Mouse (Mus musculus) spleen, adult 18-20 months (tissue): ENCODE results near the gene E2f8.

Experiments used
- DNase-seq, 2 experiments: peaks; one replicate each; pipeline ENCODE4 v3.0.0; 2022; ENCODE audit warnings: mixed read lengths in 2 of 2

Gene E2f8

DNA sequence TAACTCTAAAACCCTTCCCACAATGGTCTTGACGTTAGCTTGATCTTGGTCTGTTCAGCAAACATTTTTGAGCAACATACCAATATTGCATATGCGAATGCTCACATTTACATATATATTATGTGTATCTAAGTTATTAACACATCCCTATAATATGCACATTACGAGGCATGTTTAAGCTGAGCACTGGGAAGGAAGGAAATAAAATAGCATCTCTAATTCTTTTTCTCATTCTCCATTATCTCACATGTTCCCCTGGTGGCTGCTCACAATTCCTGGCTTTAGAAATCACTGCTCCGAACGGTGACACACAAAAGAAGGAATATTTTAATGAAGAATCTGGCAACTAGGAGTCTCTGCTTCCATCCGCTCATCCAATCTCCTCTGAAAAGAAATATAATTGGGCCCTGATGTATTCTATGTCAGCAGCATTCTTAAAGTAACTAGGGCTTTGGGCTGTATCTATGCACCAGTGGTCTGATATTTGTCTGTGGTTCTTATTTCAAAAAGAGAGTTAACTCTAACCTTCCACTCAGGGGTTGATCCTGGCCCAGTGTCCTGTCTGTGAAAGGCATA, 29.8 kb downstream of the E2f8 start:
- no peak for DNase-seq

DNA sequence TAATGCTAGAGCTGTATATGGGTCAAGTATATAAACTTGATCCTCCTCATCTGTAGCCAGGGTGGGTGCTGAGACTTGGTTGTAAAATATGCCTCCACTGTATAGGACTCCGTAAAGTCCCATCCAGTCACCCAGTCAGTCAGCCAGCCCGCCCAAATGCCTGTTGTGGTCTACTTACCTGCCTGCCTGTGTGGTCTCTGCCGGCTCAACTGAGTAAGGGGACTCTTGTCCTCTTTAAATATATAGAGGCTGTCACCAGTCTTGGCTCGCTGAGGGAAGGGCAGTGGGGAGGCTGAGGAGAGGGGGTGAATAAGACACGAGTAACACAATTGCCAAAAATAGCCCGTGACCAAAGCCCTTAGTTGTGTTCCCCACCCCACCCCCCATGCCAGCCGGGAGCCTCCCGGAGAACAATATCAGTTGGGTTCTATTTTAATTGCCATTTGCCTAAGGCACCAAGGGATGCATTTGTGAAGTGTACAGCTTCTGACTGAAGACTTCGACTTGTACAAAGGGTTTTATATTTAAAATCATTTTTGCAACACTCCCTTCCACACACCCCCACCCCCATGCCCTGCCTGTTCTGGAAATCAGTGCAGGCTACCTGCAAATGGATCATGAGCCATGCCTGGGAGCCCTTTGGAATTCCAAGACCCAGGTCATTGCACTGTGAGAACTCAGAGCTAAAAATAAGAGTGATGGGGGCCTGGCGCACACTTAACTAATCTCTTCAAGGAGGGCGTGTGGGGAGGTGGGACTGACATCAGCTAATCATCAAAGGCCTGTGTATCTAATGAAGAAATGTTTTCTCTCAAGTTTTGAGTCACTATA, 33.4 kb downstream of the E2f8 start, which contains the start of gene Csrp3:
Gene Csrp3, minus strand, starts transcription at position 214 of the 831 bp plus-strand sequence.
- no peak for DNase-seq

DNA sequence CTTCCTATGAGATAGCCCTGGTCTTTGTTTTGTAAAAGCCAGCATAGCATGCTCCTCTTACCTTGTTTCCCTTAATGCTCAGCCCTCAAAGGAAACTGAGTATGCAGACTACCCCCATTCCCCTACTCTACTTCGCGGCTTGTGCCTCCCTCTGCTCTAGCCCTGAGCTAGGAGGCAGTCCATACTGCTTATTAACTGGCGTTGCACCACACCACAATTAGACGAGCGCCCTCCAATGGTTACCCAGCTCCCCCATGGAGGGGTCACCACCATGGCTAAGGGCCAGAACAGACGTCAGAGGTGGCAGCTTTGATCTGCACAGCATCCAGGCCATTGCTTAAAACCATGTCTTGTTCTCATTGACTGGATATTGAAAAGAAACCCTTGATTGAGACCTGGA, 34.6 kb downstream of the E2f8 start:
- no peak for DNase-seq

DNA sequence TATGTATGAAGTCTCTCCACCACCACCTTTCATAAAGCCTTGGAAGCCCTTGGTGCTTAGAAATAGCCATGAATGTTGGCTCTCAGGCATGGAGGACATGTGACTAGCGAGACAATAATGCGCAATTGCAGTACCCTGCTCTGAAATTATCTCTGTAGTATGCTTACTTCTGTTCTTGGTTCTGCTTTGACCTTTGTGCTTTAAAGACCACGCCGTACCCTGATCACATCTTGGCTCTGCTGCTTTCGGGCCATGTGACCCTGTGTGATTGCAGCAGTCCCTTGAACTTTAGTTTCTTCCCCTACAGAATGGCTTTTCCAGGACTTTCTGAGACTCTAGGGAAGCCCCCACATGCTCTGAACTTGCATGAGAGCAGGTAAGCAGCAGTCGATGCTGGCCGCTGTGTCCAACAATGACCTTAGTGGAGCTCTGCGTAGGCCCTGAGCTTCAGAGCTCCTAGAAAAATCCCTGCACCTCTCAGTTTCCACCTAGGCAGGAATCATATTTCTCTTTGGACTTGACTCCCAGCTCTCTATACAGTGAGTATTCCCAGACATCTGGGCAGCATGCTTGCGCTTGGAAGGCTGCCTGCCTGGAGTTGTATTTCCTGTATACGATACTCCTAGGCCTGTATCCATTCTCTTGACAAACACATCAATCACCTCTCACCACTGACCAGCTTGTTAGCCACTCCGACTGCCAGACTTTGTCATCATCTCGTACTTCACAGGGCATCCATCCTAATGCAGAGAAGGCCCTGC, 36.0 kb downstream of the E2f8 start:
- no peak for DNase-seq

DNA sequence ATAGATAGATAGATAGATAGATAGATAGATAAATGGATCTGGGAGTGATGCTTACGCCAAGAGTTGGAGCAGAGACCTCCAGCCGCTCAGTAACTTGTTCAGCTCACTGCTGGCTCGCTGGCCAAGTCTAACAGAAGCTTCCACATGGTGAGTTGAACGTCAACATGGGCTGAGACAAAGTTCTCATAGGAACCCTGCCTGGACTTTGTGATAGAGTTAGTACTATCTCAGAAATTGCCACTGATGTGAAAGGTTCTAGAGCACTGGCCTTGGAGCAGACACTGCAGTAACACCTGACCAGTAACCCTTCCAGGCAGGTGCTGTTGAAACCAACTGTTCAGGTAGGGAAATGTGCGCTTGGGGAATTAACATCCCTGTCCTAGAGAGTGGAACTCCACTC, 37.9 kb downstream of the E2f8 start:
- DNase-seq, result no peak

DNA sequence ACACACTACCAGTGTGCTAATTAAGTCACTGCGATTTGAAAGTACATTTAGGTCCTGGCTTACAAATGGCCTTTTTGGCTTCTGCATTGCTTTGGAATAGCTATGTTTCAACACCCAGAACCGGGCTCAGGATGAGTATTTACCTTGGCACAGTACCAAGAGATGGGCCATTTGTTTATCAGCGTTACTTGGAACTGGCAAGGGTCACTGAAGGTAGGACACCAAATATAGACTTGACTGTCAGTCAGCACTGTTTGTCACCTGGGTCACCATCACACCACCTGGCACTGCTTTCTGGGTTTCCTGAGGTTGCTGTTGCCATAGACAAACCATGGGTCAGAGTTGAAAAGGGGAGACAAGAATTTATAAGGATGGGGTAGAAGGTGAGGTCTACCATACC, 39.0 kb downstream of the E2f8 start:
- no peak for DNase-seq

DNA sequence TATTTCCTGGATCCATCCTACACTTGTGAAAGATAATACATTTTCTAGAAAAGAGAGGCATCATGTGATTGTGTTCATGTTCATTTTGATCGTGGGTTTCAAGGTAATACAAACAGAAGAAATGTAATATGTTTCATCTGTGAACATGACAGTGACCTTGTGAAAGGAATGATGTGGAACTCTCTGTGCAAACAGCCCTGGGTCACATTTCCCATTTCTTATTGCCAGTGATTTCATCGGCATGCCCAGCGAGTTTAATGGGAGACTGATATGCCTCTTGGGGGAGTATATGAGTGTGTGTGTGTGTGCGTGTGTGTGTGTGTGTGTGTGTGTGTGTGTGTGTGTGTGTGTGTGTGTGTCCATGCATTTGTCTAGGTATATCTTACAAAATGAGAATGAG, 39.9 kb downstream of the E2f8 start:
- DNase-seq, result no peak

DNA sequence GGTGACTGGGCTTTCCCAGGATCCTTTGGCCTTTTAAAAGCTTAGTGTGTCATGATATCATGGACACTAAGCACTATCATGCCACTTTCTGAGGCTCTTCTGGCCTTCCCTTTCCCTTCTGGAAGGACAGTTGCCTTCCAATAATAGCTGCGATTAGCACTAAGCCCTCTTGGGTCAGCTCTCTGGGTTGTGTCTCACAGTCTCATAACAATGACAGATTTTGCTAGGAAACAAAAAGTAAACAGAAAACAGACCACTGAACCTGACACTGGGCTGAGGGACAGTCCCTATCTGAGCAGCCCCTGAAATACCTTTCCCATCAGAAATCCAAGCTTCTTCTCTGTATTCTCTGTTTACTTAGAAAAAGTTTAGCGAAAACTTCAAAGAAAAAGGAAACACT, 40.9 kb downstream of the E2f8 start:
- DNase-seq, result no peak

DNA sequence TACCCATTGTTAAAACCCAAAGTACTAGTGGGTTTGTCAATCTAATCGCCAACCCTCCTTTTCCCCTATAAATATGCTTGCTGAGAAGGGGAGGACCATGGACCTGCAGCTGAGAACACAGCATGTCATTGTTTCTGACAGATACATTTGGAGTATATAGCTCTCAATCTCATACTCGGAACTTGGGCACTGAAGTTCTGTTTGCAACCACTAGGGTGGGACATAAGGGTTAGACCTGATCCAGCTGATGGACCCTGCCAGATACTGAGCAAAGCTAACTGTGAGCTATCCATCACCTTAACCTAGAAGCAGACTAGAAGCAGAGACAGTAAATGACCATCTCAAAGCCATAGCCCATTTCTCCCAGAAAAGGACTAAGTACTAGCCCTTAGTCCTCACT, 43.0 kb downstream of the E2f8 start:
- DNase-seq, result no peak

DNA sequence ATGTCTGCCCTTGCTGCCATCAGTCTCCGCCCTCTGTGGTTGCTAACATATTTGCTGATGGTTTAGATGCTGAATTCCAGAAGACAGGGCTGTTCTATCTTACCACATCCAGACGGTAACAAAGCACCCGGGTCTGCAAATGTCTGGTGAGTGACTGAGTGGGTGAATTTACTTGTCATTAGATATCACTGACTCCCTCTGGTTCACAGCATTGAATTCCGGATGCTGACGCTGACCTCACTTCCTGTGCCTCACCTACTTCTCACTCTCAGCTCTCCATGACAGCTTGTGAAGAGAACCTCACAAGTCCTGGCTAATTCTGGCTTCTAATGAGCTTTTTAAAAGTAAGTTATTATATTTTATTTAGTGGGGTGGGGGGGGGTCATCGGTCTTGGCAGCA, 44.4 kb downstream of the E2f8 start:
- DNase-seq, result no peak

DNA sequence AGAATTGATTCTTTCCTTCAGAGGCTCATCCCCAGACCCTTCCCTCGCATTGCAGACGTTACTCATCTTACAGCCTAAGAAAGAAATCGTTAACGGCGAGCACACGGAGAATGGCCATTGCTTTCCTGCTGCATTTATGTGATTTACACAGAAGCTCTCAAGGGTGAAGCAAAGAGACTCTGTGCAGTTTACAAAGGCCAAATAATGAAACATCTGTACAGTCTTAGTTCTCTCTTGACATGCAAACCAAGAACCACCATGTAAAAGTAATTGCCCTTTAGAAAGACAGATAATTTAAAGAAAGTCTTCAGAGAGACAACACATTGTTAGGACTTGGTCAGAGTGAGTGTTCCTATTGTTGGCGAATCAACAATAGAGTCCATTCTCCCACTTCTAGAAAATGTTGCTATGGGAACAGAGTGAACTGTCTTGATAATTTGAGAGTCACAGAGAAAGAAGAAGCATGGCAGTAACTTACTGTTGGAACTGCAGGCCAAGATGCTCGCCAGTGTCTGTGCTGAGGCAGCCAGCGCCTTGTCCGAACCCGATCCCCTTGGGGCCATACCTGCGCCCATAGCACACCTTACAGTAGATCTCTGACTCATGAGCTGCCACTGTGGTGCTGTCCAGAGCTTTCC, 46.3 kb downstream of the E2f8 start:
- DNase-seq, result no peak

DNA sequence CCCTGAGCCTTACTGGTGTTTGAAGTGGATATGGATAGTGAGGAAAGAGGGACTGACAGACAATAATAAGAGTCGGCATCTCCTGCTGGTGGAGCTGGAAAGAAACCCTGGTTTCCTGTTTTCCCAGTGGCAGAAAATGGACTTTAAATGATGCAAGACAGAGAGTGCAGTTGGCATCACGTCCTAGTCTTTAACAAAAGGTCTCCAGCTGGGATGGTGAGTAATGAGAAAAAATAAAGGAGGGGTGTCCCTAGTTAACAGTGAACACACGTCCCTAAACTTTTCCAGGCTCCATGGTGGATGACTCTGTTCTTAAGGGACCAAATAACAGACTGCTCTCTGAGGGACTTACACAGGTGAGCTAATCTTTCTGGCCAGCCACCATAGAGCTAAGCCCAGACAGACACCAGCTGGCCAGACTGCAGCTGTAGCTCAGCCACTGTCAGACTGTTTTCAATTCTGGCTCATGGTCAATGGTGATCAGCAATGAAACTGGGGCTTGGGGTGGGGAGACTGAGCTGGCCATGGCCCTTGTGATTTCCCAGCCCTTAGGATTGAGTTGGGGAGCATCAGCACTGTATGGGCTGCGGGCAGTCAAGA, 46.9 kb downstream of the E2f8 start:
- no peak for DNase-seq

DNA sequence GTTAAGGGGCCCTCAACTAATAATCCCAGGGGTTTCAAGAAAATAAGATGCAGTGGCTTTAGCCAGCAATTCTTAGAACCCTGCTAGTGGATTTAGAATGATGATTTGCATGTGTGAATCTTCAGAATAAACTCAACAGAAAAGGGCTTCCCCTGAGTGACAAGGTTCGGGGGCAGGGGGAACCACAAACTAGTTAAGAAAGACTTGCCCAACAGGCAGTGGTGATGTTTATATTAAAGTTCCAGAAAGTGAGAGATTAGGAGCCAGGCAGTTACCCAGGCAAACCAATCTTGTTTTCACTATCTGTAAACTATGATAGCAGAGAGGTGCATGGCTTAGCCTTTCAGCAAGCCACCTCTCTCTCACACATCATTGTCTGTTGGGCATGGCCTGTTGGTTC, 48.7 kb downstream of the E2f8 start:
- DNase-seq, result no peak

DNA sequence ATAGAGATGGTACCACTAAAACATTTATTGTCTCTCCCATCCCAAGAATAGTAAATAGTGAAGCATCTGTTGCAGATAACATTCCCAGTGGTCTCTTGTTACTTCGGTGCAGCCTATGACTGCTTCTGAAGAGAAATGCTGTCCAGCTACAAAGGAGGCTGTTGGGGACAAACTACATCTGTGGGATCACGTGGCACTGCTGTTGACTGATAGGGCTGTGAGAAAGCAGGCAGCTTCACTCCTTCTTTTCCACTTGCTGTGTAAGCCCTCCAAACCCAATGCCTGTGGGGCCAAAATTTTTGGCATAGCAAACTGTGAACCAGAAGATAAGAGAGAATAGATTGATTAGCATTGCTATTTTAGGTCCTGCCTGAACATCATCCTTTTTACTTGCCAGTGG, 51.0 kb downstream of the E2f8 start:
- no peak for DNase-seq

DNA sequence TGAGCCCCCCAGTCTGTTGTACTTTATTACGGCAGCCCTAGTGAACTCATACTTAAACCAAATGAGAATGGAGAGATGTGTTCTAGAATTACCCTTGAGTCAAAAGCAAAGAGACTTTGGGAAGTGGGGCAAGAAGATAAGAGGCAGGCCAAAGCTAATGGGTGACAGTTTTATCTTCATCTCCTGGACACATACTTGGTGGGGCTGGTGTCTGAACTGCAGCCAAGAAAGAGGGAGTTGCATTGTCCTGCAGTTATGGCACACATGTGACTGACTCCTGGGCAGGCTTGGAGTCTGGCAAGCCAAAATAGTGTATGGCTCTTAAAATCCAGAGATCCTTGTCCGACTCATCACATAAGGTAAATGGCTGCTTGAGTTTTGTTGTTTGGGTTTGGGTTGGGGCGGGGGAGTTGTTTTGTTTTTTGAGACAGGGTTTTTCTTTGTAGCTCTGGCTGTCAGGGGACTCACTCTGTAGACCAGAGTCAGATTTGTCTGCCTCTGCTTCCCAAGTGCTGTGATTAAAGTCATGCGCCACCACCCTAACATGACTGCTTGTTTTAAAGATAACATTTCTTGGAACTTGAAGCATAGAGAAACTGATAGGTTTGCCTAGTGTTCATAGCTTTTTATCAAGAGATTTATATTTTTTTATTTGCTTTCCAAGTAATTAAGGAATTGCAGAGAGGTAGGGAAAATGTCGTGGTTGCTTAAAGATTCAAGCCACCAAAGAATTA, 52.1 kb downstream of the E2f8 start:
- no peak for DNase-seq

DNA sequence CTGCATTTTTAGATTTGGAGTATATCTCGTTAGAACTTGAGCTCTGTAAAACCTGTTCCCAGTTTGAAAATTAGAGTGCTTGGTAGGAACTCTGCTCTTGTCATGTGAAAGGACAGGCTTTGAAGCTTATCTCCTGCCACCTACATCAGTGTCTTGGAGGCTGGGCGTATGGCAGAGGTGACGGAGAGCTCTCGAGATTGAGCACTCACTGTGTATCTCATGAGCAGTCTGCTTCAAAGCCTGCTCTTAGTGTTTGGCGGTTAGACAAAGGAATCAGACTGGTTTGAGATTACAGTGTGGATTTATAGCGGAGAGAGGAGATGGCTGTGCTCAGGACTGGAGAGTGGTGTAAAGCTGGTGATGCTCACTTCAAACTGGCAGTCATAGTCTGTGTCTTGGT, 56.2 kb downstream of the E2f8 start:
- DNase-seq, result no peak

DNA sequence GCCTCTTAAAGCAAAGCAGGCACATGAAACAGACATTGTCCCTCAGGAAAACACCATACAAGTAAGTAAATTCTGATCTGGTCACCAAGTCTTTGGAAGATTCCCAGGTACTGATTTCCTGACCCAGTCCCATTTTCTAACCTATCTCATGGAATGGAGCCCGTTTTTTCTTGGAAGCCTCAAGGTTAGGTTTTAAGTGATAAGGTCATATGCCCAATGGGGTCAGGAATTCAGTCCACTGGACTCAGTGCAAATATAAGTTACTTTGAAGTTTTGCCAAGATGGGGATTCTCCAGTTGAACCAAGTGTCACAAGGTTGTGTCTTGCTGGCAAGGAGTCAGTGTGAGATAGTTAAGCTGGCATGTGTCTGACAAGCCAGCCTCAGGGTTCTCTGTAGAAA, 56.7 kb downstream of the E2f8 start:
- DNase-seq, result no peak

DNA sequence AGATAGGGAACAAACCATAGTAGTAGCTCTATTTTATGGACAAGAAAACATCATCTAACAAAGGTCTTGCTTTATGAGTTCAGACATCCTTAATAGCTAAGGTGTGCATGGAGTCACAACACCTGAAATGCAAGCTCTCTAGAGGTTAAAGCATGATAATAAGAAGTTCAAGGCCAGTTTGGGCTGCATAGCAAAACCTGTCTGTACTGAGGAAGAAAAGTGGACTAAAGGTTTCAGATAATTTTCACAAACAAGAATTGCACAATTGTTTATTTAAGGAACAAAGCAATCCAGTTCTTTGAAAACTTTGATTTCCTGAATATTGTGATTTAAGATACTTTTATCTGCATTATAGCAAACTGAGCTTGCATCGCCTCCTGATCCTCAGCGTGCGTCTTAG, 57.8 kb downstream of the E2f8 start:
- DNase-seq, result no peak

DNA sequence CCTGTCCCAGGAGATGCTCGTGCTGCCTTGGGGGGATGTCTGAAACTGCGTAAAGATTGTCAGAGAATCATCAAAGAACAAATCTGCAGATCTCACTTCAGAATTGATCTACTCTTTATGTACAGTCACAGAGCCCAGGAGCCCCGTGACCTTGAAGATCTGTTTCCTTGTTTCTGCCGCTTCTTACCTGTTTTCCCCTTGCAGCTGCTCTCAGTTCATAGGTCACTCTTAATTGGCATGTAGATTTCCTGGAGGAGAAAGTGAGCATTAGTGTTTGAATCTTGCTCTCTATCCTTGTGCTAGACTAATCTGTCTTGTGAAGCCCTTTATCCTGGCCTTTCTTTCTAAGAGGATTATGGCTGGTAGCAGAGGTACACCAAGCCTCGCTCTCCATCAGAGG, 59.7 kb downstream of the E2f8 start:
- no peak for DNase-seq
